Mouse (Mus musculus) stomach, postnatal 0 days (tissue): ENCODE measurements at regions not wholly inside any gene's neighbourhood (a gene's known extent, or its start where the extent isn't known, plus 50 kb on each side); places are given as distances from the start of the nearest gene placed in this dataset.

Source experiments
- CTCF ChIP-seq: IDR thresholded peaks from 2 replicates; pipeline ENCODE4 v1.5.1; 2016; ENCODE audit warnings: antibody characterized with exemption, low read depth, mild to moderate bottlenecking, moderate library complexity
- EP300 ChIP-seq: optimal IDR thresholded peaks from 2 replicates; pipeline ENCODE3; 2016; ENCODE audit warnings: antibody characterized with exemption

DNA sequence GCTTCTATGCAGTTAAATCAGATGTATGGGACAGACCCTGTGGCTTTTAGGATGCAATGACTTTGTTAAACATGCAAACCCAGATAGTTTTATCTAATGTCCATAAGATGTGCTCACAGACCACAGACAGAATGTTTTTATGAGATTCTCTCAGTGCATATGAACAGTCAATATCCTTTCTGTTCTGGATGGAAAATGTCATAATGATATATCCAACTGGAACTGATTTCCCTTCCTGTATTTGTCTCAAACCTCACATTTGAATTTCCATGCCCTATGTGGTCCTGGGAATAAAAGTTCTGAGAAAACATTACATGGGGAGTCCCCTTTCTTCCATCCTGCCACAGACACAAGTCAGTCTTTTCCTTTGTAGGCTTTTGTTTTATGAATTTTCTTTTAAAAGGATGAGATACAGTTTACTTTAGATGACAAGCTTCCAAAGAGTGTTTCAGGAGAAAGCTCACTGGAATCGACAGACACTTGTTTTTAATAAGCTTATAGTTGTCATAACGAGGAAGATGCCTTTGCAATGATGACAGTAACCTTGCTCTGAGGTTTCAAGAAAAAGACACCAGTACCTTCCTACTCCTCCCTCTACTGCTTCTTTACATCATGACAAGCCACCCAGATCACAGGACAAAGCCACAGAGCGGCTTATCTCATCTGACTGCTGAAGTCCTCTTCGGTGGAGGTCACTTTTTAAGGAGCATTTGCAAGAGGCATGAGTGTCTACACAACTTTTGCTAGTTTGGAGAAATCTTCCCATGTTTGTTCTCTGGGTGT lies 55.7 kb upstream of the Uqcrfs1 start:
- no peak for TF ChIP-seq CTCF
- TF ChIP-seq EP300: no peak
